Mouse (Mus musculus) lung, postnatal 4 days (tissue): ENCODE measurements around the gene App.

Source experiments
- DNase-seq, 2 experiments: peaks; one replicate each; pipeline ENCODE4 v3.0.0; 2021

Gene App

DNA sequence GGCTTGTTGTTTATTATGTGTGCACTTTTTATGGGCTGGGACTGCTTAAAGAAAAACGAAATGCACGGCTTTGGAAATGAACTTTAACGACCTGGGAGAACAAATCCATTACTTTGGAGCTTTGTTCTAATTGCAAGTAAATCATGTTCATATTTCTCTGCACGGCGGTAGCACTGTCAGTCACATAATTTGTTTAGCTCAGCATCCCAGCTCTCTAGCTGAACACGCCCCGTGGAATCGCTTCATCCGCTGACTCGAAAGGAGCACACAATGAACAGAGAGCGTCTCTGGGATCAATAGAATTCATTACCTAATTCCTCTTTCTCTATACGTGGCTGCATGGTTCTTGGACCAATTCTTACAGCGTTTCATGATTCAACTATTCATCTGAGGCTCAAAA lies 207.5 kb downstream of the App start:
- no peak for DNase-seq

DNA sequence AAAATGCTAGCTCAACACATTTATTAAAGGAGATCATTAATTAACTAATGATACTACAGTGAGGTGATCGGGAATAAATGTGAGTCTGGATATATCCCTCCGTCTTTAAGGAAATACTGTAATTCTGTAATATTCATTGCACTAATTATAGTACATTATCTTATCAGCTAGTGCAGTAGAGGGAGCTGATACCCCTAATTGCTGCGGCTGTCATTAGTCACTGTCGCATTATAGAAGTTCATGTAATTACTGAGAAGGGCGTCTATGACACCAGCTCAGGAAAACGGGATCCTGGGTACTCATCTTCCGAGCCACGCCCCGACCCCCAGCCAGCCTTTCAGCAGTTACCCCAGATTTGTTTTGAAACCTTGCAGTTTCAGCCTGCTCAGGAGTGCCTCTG lies 209.6 kb downstream of the App start:
- DNase-seq, result no peak

DNA sequence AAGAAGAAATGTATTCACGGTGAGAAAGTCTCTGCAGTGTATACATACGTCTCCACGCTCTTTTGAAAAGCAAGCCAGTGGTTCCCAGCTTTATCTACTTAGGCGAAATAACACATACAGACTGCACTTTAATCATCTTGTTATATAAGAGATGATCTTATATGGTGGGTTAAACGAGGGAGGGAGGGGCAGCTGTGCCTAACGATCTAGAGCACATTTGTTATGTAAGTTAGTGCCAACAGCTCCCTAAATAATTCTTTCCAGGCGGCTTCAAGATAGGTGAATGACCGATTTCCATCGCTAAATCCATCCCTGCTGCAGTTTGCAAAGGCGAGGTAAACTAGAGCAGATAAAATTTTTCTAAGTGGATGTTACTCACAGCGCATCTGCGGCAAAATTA lies 210.0 kb downstream of the App start:
- DNase-seq, result no peak

DNA sequence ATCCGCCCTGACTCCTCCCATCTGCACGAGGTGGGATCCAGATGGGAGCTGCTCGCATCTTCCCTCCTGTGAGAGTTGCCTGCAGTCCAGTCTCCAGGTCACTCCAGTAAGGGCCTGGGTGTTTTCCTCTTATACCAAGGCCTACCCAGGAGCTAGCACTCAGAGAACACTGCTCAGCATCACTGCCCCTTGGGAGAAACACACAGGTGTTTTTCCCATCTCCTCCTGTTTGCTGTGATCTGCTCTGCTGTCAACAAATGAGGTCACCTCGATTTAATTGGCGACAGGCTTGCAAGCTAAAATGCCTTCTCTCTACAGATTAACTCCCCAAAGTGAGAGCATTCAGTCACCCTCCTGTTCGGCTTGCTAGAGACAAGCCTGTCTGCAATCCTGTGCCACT lies 216.3 kb downstream of the App start:
- no peak for DNase-seq

DNA sequence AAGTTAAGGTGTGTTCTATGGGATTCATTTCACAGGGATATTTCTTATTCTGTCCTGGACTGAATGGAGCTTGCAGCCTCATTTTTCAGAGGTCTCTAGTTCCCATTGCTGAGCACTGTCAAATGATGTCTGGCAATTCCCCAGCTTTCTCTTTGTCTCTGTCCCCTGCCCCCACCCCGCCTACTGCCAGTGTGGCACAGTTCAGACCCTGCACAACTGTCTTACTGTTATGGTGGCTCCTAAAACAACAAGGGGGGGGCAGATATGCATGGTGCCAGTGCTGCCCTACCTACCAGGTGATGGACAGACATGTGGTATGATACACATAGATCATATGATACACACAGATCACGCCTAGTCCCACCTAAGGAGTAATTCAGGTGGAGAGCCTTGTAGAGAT lies 216.9 kb downstream of the App start:
- no peak for DNase-seq

GRCm38 (mm10) chr16:84955840-84956239 lies 217.7 kb downstream of the App start:
- DNase-seq, result no peak

DNA sequence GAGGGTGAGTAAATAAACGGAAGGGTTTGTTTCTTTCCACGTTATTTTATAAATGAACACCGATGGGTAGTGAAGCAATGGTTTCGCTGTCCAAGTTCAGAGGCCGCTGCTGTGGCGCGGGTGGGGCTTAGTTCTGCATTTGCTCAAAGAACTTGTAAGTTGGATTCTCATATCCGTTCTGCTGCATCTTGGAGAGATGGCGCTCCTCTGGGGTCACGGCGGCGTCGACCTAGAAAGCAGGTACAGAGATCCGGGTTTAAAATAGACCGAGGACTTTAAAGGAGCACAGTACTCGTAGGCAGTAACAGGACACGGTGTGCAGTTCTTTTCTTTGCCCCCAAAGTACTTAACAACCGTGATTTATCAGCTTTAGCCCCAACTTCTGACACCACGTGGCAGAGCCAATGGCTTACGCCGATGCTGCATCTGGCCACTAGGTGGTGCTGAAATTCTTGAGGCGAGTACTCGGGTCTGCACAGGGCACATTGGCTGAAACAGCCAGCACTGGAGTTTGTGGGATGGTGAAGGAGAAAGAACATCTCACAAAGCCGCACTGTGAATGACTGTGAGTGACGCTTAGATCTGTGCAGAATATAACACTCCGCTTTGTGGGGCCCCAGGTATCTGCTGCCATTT lies 218.2 kb downstream of the App start:
- peak; percentile 84 to 90 for DNase-seq

- DNase-seq, result no peak
Measured at GRCm38 (mm10) chr16:84931024-84931423, 242.5 kb downstream of the App start.

DNA sequence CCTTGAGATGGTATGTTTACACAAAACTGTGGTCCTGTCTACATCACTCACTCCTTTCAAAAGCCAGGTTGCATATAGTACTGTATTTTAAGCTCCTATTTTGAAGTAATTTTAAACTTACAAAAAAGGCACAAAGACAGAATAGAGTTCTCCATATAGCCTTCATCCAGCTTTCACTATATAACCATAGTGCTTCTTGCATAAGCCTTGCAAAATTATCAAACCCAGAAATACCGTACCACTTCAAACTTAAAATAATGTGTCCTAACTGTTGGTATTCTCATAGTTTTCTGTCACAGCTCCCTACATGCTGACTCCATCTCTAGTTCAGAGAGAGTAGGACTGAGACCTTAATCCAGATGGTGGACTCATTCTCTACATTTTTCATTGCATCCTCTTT lies 245.7 kb downstream of the App start:
- DNase-seq, result no peak

- no peak for DNase-seq
Measured at GRCm38 (mm10) chr16:84919649-84920308, 253.8 kb downstream of the App start.

GRCm38 (mm10) chr16:84919087-84919486 lies 254.5 kb downstream of the App start:
- no peak for DNase-seq

GRCm38 (mm10) chr16:84916772-84917171 lies 256.8 kb downstream of the App start:
- no peak for DNase-seq

GRCm38 (mm10) chr16:84911477-84912165 lies 261.9 kb downstream of the App start:
- no peak for DNase-seq

DNA sequence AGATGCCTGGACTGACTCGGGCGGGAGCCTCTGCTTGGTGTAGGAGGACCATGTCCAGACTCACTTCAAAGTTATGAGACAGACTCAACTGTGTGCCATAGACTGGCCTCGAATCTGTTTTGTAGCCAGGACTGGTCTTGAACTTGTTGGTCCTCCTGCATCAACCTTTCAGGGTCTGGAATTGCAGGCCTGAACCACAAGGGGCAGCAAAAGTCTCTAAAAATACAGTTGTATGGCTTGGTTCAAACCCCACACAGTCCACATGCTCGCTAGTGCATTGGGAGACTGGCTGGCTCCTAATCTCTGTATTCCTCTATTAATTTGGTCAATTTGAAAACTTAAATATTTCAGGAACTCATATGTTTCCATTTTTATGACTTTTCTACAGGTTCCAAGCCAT lies 270.6 kb downstream of the App start:
- DNase-seq, result no peak
